Mouse (Mus musculus): ENCODE data around the gene Ugt1a1. TPM values are rescaled to one million over a fixed set of nuclear protein-coding genes. Genes with fewer than 3 reads are reported as not detected.

Gene Ugt1a1
- polyA plus RNA-seq, 1 experiment from 2014 or later: not detected

DNA sequence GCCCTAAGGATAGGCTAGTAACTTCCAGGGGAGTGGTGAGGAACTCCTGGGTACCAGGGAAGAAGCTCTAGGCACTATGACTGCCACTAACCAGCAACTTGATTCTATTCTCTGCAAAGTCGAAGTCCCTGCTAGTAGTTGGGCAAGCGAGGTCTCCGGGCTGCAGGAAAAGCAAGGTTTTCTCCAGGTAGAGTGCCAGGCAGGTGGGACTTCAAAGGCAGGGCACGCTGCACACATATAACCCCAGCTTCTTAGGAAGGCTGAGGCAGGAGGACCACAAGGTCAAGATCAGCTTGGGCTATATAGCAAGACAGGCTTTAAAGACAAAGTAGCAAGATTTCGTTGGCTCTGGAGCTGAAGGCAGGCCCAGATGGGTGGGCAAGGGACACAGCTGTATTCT lies 52.0 kb downstream of the Ugt1a1 start:
- Histone ChIP-seq H3K4me2 (no peak overlapping the region), H3K36me3 (ENCODE audit: insufficient read depth) (peaks cover 93% of the 10 kb centered on the region), H3K27ac (ENCODE audit: low read depth) (no peak overlapping the region), H3K27me3 (ENCODE audit: insufficient read depth, low read length) (no peaks in the 10 kb centered on the region), H3K9ac (no peak overlapping the region), H3K9me3 (ENCODE audit: low read depth, low read length) (no peaks in the 10 kb centered on the region), H3K4me1 (ENCODE audit: insufficient read depth) (no peaks in the 10 kb centered on the region), H3K4me3 (ENCODE audit: low read depth, low read length) (no peak overlapping the region)
- 90% methylated on average over 5 of the region's 5 CpGs for WGBS
- DNase-seq (no peak), ATAC-seq (ENCODE audit: insufficient read depth) (no peak)
- no peak for TF ChIP-seq CTCF (IDR thresholded peaks at IDR 0.05; ENCODE audit: low read depth)

- 80% methylated on average over 7 of the region's 7 CpGs for WGBS
- Histone ChIP-seq H3K27me3 (ENCODE audit: insufficient read depth, low read length) (no peaks in the 10 kb centered on the region), H3K4me2 (no peak overlapping the region), H3K9ac (no peak overlapping the region), H3K9me3 (ENCODE audit: low read depth, low read length) (no peaks in the 10 kb centered on the region), H3K27ac (ENCODE audit: low read depth) (no peak overlapping the region), H3K36me3 (ENCODE audit: insufficient read depth) (peaks cover 98% of the 10 kb centered on the region), H3K4me1 (ENCODE audit: insufficient read depth) (no peaks in the 10 kb centered on the region), H3K4me3 (ENCODE audit: low read depth, low read length) (no peak overlapping the region)
- TF ChIP-seq CTCF (IDR thresholded peaks at IDR 0.05; ENCODE audit: low read depth): no peak
- no peak for ATAC-seq (ENCODE audit: insufficient read depth)
- no peak for DNase-seq
Measured at GRCm38 (mm10) chr1:88264237-88264868, 52.6 kb downstream of the Ugt1a1 start.

DNA sequence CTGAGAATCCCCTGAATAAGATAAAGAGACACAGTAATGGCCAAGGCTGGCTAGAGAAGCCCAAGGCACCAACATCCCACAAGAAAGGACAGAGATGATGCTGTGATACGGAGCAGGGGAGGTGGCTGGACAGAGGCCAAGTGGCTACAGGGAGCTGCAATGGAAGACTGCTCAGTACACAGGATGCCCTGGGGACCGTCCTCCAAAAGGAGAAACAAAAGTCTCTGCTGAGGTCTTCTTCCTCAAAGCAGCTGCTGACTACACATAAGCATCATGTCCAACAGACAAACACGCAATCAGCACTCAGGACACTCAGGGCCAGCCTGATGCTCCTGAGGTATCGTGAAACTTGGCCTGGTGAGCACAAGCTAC lies 53.1 kb downstream of the Ugt1a1 start:
- no peak for TF ChIP-seq CTCF (IDR thresholded peaks at IDR 0.05; ENCODE audit: low read depth)
- Histone ChIP-seq H3K9ac (no peak overlapping the region), H3K4me1 (ENCODE audit: insufficient read depth) (no peaks in the 10 kb centered on the region), H3K27ac (ENCODE audit: low read depth) (no peak overlapping the region), H3K36me3 (ENCODE audit: insufficient read depth) (peaks cover 100% of the 10 kb centered on the region), H3K27me3 (ENCODE audit: insufficient read depth, low read length) (no peaks in the 10 kb centered on the region), H3K4me2 (no peak overlapping the region), H3K9me3 (ENCODE audit: low read depth, low read length) (no peaks in the 10 kb centered on the region), H3K4me3 (ENCODE audit: low read depth, low read length) (no peak overlapping the region)
- ATAC-seq (ENCODE audit: insufficient read depth) (no peak), DNase-seq (no peak)
- WGBS: 72% methylated on average over 4 of the region's 4 CpGs

- H3K27me3 ChIP-seq (ENCODE audit: insufficient read depth, low read length): no peaks in the 10 kb centered on the region
- no peak overlapping the region for H3K9ac ChIP-seq
- peaks cover 91% of the 10 kb centered on the region for H3K36me3 ChIP-seq (ENCODE audit: insufficient read depth)
- no peak overlapping the region for H3K4me3 ChIP-seq (ENCODE audit: low read depth, low read length)
- DNase-seq: no peak
- H3K4me2 ChIP-seq: no peak overlapping the region
- H3K9me3 ChIP-seq (ENCODE audit: low read depth, low read length): no peaks in the 10 kb centered on the region
- no peak for TF ChIP-seq CTCF (IDR thresholded peaks at IDR 0.05; ENCODE audit: low read depth)
- no peak overlapping the region for H3K27ac ChIP-seq (ENCODE audit: low read depth)
- ATAC-seq (ENCODE audit: insufficient read depth): no peak
- H3K4me1 ChIP-seq (ENCODE audit: insufficient read depth): no peaks in the 10 kb centered on the region
- 87% methylated on average over 13 of the region's 13 CpGs for WGBS
Measured at GRCm38 (mm10) chr1:88266123-88266522, 54.4 kb downstream of the Ugt1a1 start.

- H3K9ac ChIP-seq: no peak overlapping the region
- H3K36me3 ChIP-seq (ENCODE audit: insufficient read depth): peaks cover 91% of the 10 kb centered on the region
- ATAC-seq (ENCODE audit: insufficient read depth) (no peak), DNase-seq (no peak)
- no peak overlapping the region for H3K4me3 ChIP-seq (ENCODE audit: low read depth, low read length)
- no peak overlapping the region for H3K4me2 ChIP-seq
- no peak for TF ChIP-seq CTCF (IDR thresholded peaks at IDR 0.05; ENCODE audit: low read depth)
- H3K9me3 ChIP-seq (ENCODE audit: low read depth, low read length): no peaks in the 10 kb centered on the region
- H3K27me3 ChIP-seq (ENCODE audit: insufficient read depth, low read length): no peaks in the 10 kb centered on the region
- WGBS: 90% methylated on average over 6 of the region's 6 CpGs
- no peak overlapping the region for H3K27ac ChIP-seq (ENCODE audit: low read depth)
- no peaks in the 10 kb centered on the region for H3K4me1 ChIP-seq (ENCODE audit: insufficient read depth)
Measured at GRCm38 (mm10) chr1:88267489-88267888, 55.7 kb downstream of the Ugt1a1 start.

GRCm38 (mm10) chr1:88268070-88268469 lies 56.3 kb downstream of the Ugt1a1 start:
- DNase-seq (no peak), ATAC-seq (ENCODE audit: insufficient read depth) (no peak)
- Histone ChIP-seq H3K36me3 (ENCODE audit: insufficient read depth) (peaks cover 91% of the 10 kb centered on the region), H3K4me3 (ENCODE audit: low read depth, low read length) (no peak overlapping the region), H3K9ac (no peak overlapping the region), H3K9me3 (ENCODE audit: low read depth, low read length) (no peaks in the 10 kb centered on the region), H3K27me3 (ENCODE audit: insufficient read depth, low read length) (no peaks in the 10 kb centered on the region), H3K4me1 (ENCODE audit: insufficient read depth) (no peaks in the 10 kb centered on the region), H3K27ac (ENCODE audit: low read depth) (no peak overlapping the region), H3K4me2 (no peak overlapping the region)
- no peak for TF ChIP-seq CTCF (IDR thresholded peaks at IDR 0.05; ENCODE audit: low read depth)
- 85% methylated on average over 6 of the region's 6 CpGs for WGBS

Other genes with a start within 250 kb of the Ugt1a1 start
- 35.6 and 36.7 TPM in 2 replicates for gene Usp40, start 203.4 kb upstream of the Ugt1a1 start, polyA plus RNA-seq (2014; fragmentation: Nextera tagmentation; extraction: Ambion mirVana)
- not detected in 2 replicates for gene Ugt1a10, start 156.6 kb upstream of the Ugt1a1 start, polyA plus RNA-seq (2014; fragmentation: Nextera tagmentation; extraction: Ambion mirVana)
- not detected in 2 replicates for gene Ugt1a9, start 141.2 kb upstream of the Ugt1a1 start, polyA plus RNA-seq (2014; fragmentation: Nextera tagmentation; extraction: Ambion mirVana)
- not detected in 2 replicates for gene Ugt1a8, start 124.1 kb upstream of the Ugt1a1 start, polyA plus RNA-seq (2014; fragmentation: Nextera tagmentation; extraction: Ambion mirVana)
- 1.5 and 1.7 TPM in 2 replicates for gene Ugt1a7c, start 116.9 kb upstream of the Ugt1a1 start, polyA plus RNA-seq (2014; fragmentation: Nextera tagmentation; extraction: Ambion mirVana)
- 0.38 TPM in 1 of 2 replicates, not detected in the other for gene Ugt1a6b, start 108.7 kb upstream of the Ugt1a1 start, polyA plus RNA-seq (2014; fragmentation: Nextera tagmentation; extraction: Ambion mirVana)
- 0.96 and 1.2 TPM in 2 replicates for gene Ugt1a6a, start 77.2 kb upstream of the Ugt1a1 start, polyA plus RNA-seq (2014; fragmentation: Nextera tagmentation; extraction: Ambion mirVana)
- gene Ugt1a5, start 45.9 kb upstream of the Ugt1a1 start, polyA plus RNA-seq (2014; fragmentation: Nextera tagmentation; extraction: Ambion mirVana): 0.08 TPM in 1 of 2 replicates, not detected in the other
- gene Ugt1a2, start 11.4 kb upstream of the Ugt1a1 start, polyA plus RNA-seq (2014; fragmentation: Nextera tagmentation; extraction: Ambion mirVana): not detected in 2 replicates
- 6.2 and 8.2 TPM in 2 replicates for gene Dnajb3, start 6.2 kb upstream of the Ugt1a1 start, polyA plus RNA-seq (2014; fragmentation: Nextera tagmentation; extraction: Ambion mirVana)
- gene Mroh2a, start 15.0 kb downstream of the Ugt1a1 start, polyA plus RNA-seq (2014; fragmentation: Nextera tagmentation; extraction: Ambion mirVana): 2.1 and 2.7 TPM in 2 replicates
- gene Hjurp, start 65.7 kb downstream of the Ugt1a1 start, polyA plus RNA-seq (2014; fragmentation: Nextera tagmentation; extraction: Ambion mirVana): 215 and 225 TPM in 2 replicates
- 0.18 TPM in 1 of 2 replicates, not detected in the other for gene Trpm8, start 65.7 kb downstream of the Ugt1a1 start, polyA plus RNA-seq (2014; fragmentation: Nextera tagmentation; extraction: Ambion mirVana)
- gene Spp2, start 195.0 kb downstream of the Ugt1a1 start, polyA plus RNA-seq (2014; fragmentation: Nextera tagmentation; extraction: Ambion mirVana): 0.37 TPM in 1 of 2 replicates, not detected in the other

Data from lung, embryonic 14.5 days (tissue).